Mouse (Mus musculus) neural tube, embryonic 15.5 days (tissue): Measurements from ENCODE around the gene Dhdh. TPM values are rescaled to one million over a fixed set of nuclear protein-coding genes. Genes with fewer than 3 reads are reported as not detected.

Experiments used
- ATAC-seq: fragments of 200-750 bp; cut with Nextera tagmentation; 2 replicates; pipeline ENCODE4 v1.8.0; 2017; ENCODE audit warnings: mild to moderate bottlenecking, moderate TSS enrichment, moderate library complexity; ENCODE audit not compliant: low FRiP score
- H3K27ac ChIP-seq: fragments of 300-500 bp; sonication (generic); replicated peaks from 2 replicates; pipeline ENCODE4 v1.5.1; 2015; ENCODE audit warnings: mild to moderate bottlenecking, inconsistent platforms
- H3K27me3 ChIP-seq: fragments of 300-500 bp; sonication (generic); replicated peaks from 2 replicates; pipeline ENCODE4 v1.6.1; 2015; ENCODE audit warnings: inconsistent platforms
- H3K36me3 ChIP-seq: fragments of 300-500 bp; sonication (generic); 2 replicates; pipeline ENCODE4 v1.6.1; 2015; ENCODE audit warnings: inconsistent platforms
- H3K4me1 ChIP-seq: fragments of 300-500 bp; sonication (generic); 2 replicates; pipeline ENCODE4 v1.6.1; 2015; ENCODE audit warnings: inconsistent platforms
- H3K4me2 ChIP-seq: fragments of 300-500 bp; sonication (generic); 2 replicates; pipeline ENCODE4 v1.6.1; 2015; ENCODE audit warnings: inconsistent platforms, mild to moderate bottlenecking, moderate library complexity
- H3K4me3 ChIP-seq: fragments of 300-500 bp; sonication (generic); replicated peaks from 2 replicates; pipeline ENCODE4 v1.5.1; 2015; ENCODE audit warnings: mild to moderate bottlenecking, inconsistent platforms
- H3K9ac ChIP-seq: fragments of 300-500 bp; sonication (generic); replicated peaks from 2 replicates; pipeline ENCODE4 v1.6.1; 2015; ENCODE audit warnings: mild to moderate bottlenecking, inconsistent platforms
- H3K9me3 ChIP-seq: fragments of 300-500 bp; sonication (generic); replicated peaks from 2 replicates; pipeline ENCODE4 v1.6.1; 2016; ENCODE audit warnings: inconsistent platforms
- WGBS: fragments of 180-500 bp; shearing (Covaris S2); methylation state at CpG from one replicate; pipeline ENCODE4 v1.1.7; 2015; ENCODE audit warnings: mixed read lengths; 5-methylcytosine and 5-hydroxymethylcytosine counted together
- polyA plus RNA-seq: library from polyadenylated mRNA; unstranded; fragments of >200 nt; fragmentation: Nextera tagmentation; extraction: Ambion mirVana; gene quantifications from 2 replicates; pipeline ENCODE4 v1.2.1, GENCODE M21; 2015

Gene Dhdh
- polyA plus RNA-seq, 1 experiment from 2014 or later: 4.2 TPM

DNA sequence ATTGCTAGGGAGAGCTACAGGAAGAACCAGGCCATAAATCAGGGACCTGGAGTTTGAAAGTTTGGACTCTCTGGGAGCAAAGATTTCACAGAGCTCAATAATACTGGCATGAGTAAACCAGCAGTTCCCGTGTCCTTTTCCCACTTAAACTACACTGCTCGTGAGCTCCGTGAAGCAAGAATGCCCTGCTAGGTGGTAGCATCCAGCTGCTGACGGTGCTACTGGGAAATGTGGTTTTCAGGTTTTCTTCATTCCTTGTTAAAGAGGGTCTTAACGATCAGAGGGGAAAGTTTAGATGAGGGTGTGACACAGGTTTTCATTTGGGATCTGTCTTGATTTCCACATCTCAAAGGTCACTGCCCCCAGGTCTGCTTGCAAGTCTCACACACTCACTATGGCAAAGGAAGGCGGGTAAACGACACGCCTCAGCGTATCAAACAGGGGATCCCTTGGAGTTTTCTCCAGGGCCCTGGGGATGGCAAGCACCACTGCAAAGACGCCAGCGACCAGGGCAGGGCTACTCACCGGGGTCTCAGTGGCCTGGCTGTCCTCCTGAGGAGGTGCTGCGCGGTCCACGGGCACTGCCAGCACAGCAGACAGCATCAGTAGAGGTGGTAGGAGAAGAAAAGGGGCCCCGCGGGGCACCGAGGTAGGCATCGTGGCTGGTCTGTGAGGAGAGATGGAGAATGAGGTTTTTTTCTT is 20.7 kb upstream of the Dhdh start:
- no peaks in the 10 kb centered on the region for H3K27me3 ChIP-seq
- H3K4me2 ChIP-seq: peak overlapping the region; percentile 97
- H3K9me3 ChIP-seq: no peaks in the 10 kb centered on the region
- H3K9ac ChIP-seq: peak overlapping the region; percentile 86
- H3K27ac ChIP-seq: peak overlapping the region; percentile 90; the same call in 1 of the 2 replicates
- peaks cover 19% of the 10 kb centered on the region for H3K4me1 ChIP-seq
- ATAC-seq: peak; percentile 23; the same call in 1 of the 2 replicates
- WGBS: 31% methylated on average over 19 of the region's 19 CpGs
- peaks cover 26% of the 10 kb centered on the region for H3K36me3 ChIP-seq
- H3K4me3 ChIP-seq: peak overlapping the region; percentile 84

DNA sequence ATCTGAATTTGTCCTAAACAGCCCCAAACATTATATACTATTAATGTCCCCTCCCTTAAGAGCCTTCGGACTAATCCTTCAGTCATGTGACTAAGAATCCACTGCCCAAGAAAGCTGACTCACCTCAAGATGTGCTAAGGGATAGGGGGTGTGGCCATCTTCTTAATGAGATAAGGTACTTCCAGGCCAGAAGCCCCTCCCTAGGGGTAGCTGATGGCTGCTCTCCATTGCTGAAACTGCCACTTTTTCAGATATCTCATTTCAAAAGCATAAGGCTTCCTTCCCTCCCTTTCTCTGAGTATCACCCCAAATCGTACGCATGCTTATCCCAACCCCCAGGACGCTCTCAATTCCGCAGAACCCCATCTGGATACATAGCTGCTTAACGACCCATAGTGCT is 20.0 kb upstream of the Dhdh start:
- H3K27me3 ChIP-seq: no peaks in the 10 kb centered on the region
- H3K4me3 ChIP-seq: peak overlapping the region; percentile 84
- peak overlapping the region; percentile 86; the same call in 1 of the 2 replicates for H3K9ac ChIP-seq
- H3K4me1 ChIP-seq: peaks cover 24% of the 10 kb centered on the region
- H3K27ac ChIP-seq: no peak overlapping the region
- no peak for ATAC-seq
- no peaks in the 10 kb centered on the region for H3K9me3 ChIP-seq
- peak overlapping the region; percentile 97 for H3K4me2 ChIP-seq
- 78% methylated on average over 6 of the region's 6 CpGs for WGBS
- peaks cover 26% of the 10 kb centered on the region for H3K36me3 ChIP-seq

DNA sequence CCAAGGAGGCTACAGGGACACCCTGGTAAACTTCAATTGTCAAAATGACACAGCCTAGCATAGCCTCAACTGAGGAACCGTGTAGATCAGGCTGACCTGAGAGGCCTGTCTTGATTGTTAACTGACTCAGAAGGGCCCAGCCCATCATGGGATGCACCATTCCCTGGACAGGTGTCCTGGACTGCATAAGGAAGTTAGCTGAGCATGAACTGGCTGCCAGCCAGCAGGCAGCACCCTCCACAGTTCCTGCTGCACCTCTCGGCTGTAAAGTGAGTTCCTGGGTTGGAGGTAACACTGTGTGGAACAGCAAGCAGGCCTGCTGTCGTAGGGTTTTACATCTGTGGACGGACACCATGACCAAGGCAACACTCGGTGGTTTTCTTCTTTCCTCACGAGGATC is 19.0 kb upstream of the Dhdh start:
- Histone ChIP-seq H3K4me3 (no peak overlapping the region), H3K36me3 (peaks cover 33% of the 10 kb centered on the region), H3K4me1 (peaks cover 27% of the 10 kb centered on the region), H3K9me3 (no peaks in the 10 kb centered on the region), H3K27ac (no peak overlapping the region), H3K9ac (no peak overlapping the region), H3K4me2 (no peak overlapping the region), H3K27me3 (no peaks in the 10 kb centered on the region)
- no peak for ATAC-seq
- WGBS: 88% methylated on average over 6 of the region's 6 CpGs

DNA sequence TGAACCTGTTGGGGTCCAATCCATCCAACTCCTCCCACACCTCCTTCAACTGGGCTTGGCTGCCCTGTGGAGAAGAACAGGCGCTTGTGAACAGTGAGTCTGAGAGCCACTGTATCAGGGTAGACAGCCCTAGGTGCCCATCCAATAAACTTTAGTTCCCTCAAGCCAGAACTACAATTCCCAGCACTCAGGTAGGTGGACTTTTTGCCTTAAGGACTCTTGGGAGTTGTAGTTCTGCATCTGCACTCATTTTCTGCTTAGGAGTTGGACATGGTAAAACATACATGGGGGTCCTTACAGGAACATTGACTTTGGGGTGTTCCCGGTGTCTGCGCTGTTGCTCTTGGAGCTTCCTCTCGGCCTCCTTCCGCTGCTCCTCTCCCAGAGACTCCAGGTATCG is 9.8 kb upstream of the Dhdh start:
- H3K4me3 ChIP-seq: no peak overlapping the region
- H3K4me1 ChIP-seq: peaks cover 3% of the 10 kb centered on the region; the same call in 1 of the 2 replicates
- ATAC-seq: no peak
- H3K27me3 ChIP-seq: no peaks in the 10 kb centered on the region
- 95% methylated on average over 6 of the region's 6 CpGs for WGBS
- no peak overlapping the region for H3K4me2 ChIP-seq
- no peaks in the 10 kb centered on the region for H3K9me3 ChIP-seq
- no peak overlapping the region for H3K9ac ChIP-seq
- H3K36me3 ChIP-seq: peaks cover 93% of the 10 kb centered on the region
- H3K27ac ChIP-seq: no peak overlapping the region

DNA sequence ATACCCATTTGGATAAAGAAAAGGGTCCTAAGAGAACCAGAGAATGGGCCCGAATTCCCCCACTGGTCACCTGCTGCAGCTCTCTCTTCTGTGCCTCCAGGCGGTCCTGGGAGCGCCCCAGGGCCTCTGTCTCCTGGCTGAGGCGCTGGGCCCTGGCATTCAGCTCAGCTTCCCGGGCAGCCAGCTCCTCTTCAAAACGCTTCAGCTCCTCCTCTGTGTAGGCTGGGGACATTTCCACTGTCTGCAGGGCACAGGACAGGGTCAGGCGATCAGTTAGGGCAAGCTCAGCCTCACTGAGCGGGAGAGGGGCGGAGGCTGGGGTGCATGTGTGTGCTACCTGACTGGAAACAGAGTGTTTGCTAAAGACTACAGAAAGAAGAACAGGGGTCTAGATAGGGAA is 5.9 kb upstream of the Dhdh start:
- no peak overlapping the region for H3K9ac ChIP-seq
- WGBS: 90% methylated on average over 9 of the region's 9 CpGs
- H3K4me1 ChIP-seq: peaks cover 19% of the 10 kb centered on the region
- H3K4me2 ChIP-seq: no peak overlapping the region
- ATAC-seq: no peak
- no peaks in the 10 kb centered on the region for H3K9me3 ChIP-seq
- no peak overlapping the region for H3K4me3 ChIP-seq
- no peaks in the 10 kb centered on the region for H3K27me3 ChIP-seq
- H3K27ac ChIP-seq: no peak overlapping the region
- H3K36me3 ChIP-seq: peaks cover 72% of the 10 kb centered on the region

DNA sequence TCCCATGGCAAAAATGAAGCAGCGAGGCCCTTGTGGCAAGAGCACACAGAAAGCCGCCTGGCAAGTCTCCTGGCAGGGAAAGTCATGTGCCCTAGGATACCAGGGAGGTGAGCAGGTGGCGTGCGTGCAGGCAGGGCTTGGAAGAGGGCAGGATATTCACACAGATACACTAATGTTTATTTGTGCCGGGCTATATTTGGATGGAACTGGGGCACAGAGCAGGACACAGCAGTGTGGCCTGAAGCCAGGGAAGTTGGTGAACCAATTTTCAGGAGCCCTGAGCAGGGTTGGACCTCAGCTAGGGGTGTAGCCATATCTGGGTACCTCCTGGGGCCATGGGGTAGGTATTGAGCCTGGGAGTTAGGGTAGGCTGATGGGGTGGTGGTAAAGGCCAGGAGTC is 4.3 kb upstream of the Dhdh start:
- Histone ChIP-seq H3K9ac (no peak overlapping the region), H3K27ac (no peak overlapping the region), H3K4me1 (peaks cover 35% of the 10 kb centered on the region), H3K4me3 (no peak overlapping the region), H3K36me3 (peaks cover 56% of the 10 kb centered on the region), H3K4me2 (no peak overlapping the region), H3K27me3 (no peaks in the 10 kb centered on the region), H3K9me3 (no peaks in the 10 kb centered on the region)
- ATAC-seq: no peak
- 92% methylated on average over 5 of the region's 5 CpGs for WGBS

DNA sequence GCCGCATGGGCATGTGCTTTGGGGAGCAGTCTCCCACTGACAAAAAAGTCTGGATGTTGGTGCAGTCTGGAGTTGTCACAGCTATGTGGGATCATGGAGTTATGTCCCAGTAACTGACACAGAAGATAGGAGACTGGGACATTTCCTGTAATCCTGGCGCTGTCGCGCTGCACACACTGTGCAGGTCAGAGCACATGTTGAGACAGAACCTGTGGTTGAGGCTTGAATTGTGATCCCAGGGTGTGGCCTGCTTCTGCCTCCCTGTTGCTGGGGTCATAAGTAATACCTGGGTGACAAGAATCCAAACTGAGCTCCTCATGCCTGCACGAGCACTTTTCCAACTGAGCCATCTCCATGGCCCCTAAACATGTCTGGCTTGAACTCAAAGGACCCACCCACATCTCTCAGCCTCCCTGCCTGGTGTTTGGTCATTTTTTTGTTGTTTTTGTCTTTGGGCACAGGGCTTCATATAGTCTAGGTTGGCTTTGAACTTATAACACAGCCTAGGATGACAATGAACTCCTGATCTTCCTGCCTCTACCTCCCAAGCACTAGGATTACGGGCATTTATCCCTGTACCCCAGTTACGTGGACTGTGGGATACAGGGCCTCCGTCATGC is 3.7 kb upstream of the Dhdh start:
- no peak overlapping the region for H3K4me3 ChIP-seq
- H3K27ac ChIP-seq: no peak overlapping the region
- H3K27me3 ChIP-seq: no peaks in the 10 kb centered on the region
- no peak for ATAC-seq
- WGBS: 96% methylated on average over 8 of the region's 8 CpGs
- H3K36me3 ChIP-seq: peaks cover 50% of the 10 kb centered on the region
- peaks cover 37% of the 10 kb centered on the region for H3K4me1 ChIP-seq
- no peak overlapping the region for H3K4me2 ChIP-seq
- no peaks in the 10 kb centered on the region for H3K9me3 ChIP-seq
- no peak overlapping the region for H3K9ac ChIP-seq

DNA sequence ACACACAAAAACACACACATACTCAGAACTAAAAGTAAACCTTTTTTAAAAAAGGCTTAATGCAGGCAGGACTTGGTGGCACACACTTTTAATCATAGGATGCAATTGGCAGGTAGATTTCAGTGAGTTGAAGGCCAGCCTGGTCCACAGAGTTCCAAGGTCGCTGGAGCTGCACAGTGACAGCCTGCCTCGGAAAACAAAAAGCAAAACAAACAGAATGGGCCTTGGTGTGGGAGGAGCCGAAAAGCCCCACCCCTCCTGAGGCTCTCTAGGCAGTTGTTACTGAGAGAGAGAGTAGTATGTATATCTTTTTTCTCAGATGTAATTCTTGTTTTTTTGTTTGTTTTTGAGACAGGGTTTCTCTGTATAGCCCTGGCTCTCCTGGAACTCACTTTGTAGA is 2.7 kb upstream of the Dhdh start:
- Histone ChIP-seq H3K9ac (no peak overlapping the region), H3K27ac (0 out of 2 replicates have a peak overlapping the region, but pooled peaks have one; percentile 1), H3K9me3 (no peaks in the 10 kb centered on the region), H3K4me1 (peaks cover 37% of the 10 kb centered on the region), H3K27me3 (no peaks in the 10 kb centered on the region), H3K36me3 (peaks cover 39% of the 10 kb centered on the region), H3K4me2 (no peak overlapping the region), H3K4me3 (no peak overlapping the region)
- no peak for ATAC-seq
- 12% methylated on average over 3 of the region's 3 CpGs for WGBS

DNA sequence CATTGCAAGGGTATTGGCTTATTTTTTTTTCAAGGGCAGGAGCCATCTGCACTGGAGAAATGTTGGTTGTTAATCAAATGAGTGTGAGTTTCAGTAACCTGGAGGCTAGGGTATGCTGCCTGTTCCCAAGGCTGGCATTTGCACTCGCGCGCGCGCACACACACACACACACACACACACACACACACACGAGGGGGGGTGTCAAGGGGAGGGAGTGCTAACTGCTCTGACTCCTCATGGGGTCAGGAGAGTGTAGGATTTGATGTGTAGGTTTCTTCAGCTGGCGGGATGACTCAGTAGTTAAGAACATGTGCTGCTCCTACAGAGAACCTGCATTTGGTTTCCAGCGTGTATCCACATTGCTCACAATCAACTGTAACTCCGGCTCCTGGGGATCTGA is 2.2 kb upstream of the Dhdh start:
- WGBS: 25% methylated on average over 9 of the region's 9 CpGs
- Histone ChIP-seq H3K36me3 (peaks cover 35% of the 10 kb centered on the region), H3K4me1 (peaks cover 37% of the 10 kb centered on the region), H3K27ac (0 out of 2 replicates have a peak overlapping the region, but pooled peaks have one; percentile 1), H3K4me3 (no peak overlapping the region), H3K4me2 (no peak overlapping the region), H3K9ac (no peak overlapping the region), H3K27me3 (no peaks in the 10 kb centered on the region), H3K9me3 (no peaks in the 10 kb centered on the region)
- no peak for ATAC-seq

DNA sequence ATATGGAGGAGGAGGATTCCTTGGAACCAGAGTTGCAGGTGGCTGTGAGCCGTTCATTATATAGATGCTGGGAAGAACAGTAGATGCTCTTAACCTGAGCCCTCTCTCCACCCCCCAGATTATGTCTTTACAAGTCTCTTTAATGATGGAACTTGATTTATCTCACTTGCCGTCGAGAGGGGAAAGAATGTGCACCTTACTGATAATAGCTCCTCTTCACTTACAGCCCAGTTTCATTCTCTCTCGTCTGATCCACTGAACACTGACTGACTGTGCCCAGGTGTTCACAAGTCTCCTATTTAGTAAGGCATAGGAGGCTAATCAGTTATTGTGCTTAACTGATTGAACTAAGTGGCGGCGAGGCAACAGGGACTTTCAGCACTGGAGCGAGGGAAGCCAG is 973 bp upstream of the Dhdh start:
- no peak overlapping the region for H3K4me3 ChIP-seq
- no peak overlapping the region for H3K9ac ChIP-seq
- peaks cover 37% of the 10 kb centered on the region for H3K4me1 ChIP-seq
- no peaks in the 10 kb centered on the region for H3K9me3 ChIP-seq
- no peaks in the 10 kb centered on the region for H3K27me3 ChIP-seq
- no peak overlapping the region for H3K27ac ChIP-seq
- no peak for ATAC-seq
- no peak overlapping the region for H3K4me2 ChIP-seq
- WGBS: 63% methylated on average over 7 of the region's 7 CpGs
- peaks cover 23% of the 10 kb centered on the region for H3K36me3 ChIP-seq

DNA sequence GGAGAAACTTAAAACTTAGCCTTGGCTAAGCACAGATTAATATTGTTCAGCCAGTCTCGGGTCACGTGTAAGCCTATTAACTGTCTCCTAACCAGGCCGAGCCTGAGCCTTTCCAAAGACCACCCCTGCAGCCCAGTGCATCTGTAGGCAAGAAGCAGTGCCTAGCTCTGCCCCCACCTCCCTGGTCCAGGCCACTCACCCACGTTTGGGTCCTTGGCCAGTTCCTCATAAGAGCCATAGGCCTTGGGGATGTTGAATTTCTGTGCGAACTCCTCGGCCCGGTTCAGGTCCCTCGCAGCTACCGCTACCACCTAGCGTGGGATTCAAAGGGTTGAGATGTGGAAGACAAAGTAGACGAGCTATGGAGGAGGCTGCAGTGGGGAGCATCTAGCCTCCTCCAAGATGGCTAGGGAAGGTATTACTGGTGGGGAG is 728 bp downstream of the Dhdh start:
- H3K36me3 ChIP-seq: peaks cover 6% of the 10 kb centered on the region
- H3K4me3 ChIP-seq: peak overlapping the region; percentile 40
- H3K27ac ChIP-seq: peak overlapping the region; percentile 83
- H3K4me1 ChIP-seq: peaks cover 37% of the 10 kb centered on the region
- peak; percentile 68 for ATAC-seq
- 27% methylated on average over 11 of the region's 11 CpGs for WGBS
- peak overlapping the region; percentile 24; the same call in 1 of the 2 replicates for H3K9ac ChIP-seq
- no peaks in the 10 kb centered on the region for H3K27me3 ChIP-seq
- peak overlapping the region; percentile 62 for H3K4me2 ChIP-seq
- no peaks in the 10 kb centered on the region for H3K9me3 ChIP-seq
